Mouse (Mus musculus) myocyte (in vitro differentiated cells): Measurements from ENCODE around the gene Tshz3. TPM values are rescaled to one million over a fixed set of nuclear protein-coding genes. Genes with fewer than 3 reads are reported as not detected.
A peak's percentile ranks its signal among the peaks of the same experiment; 100 is the strongest.

Experiments
- H3K27me3 ChIP-seq: one replicate; pipeline ENCODE4 v1.6.1; 2011; ENCODE audit not compliant: control insufficient read depth, insufficient read depth, insufficient read length
- H3K36me3 ChIP-seq: one replicate; pipeline ENCODE4 v1.6.1; 2011; ENCODE audit not compliant: control insufficient read depth, insufficient read depth
- H3K4me2 ChIP-seq: one replicate; pipeline ENCODE4 v1.6.1; 2011; ENCODE audit warnings: low read depth, control low read depth
- H3K4me3 ChIP-seq: one replicate; pipeline ENCODE4 v1.5.1; 2011; ENCODE audit warnings: mild to moderate bottlenecking, control low read depth, moderate library complexity
- H3K79me2 ChIP-seq: one replicate; pipeline ENCODE4 v1.6.1; 2011; ENCODE audit not compliant: control insufficient read depth, insufficient read depth
- H3ac ChIP-seq: one replicate; pipeline ENCODE4 v1.6.1; 2011; ENCODE audit not compliant: control insufficient read depth, insufficient read length
- CEBPB ChIP-seq: IDR thresholded peaks from 2 replicates; pipeline ENCODE4 v1.6.1; 2011; ENCODE audit warnings: mild to moderate bottlenecking, moderate library complexity; ENCODE audit not compliant: poor library complexity, insufficient read depth, severe bottlenecking
- E2F4 ChIP-seq: IDR thresholded peaks from one replicate; pipeline ENCODE4 v1.6.1; 2011; ENCODE audit warnings: mild to moderate bottlenecking, control low read depth, moderate library complexity; ENCODE audit not compliant: insufficient read depth
- MAX ChIP-seq: IDR thresholded peaks from one replicate; pipeline ENCODE4 v1.6.1; 2011; ENCODE audit warnings: low read depth, mild to moderate bottlenecking, control low read depth
- MYOD1 ChIP-seq, 3 experiments: IDR thresholded peaks; one replicate each; pipeline ENCODE4 v1.6.1; 2011; ENCODE audit warnings: control low read depth in 2 of 3, low read depth in 2 of 3, mild to moderate bottlenecking in 2 of 3, moderate library complexity in 1 of 3; ENCODE audit not compliant: insufficient read length in 2 of 3, control insufficient read depth in 1 of 3
- MYOG ChIP-seq, 3 experiments: IDR thresholded peaks; one replicate each; pipeline ENCODE4 v1.6.1; 2011; ENCODE audit warnings: control low read depth in 2 of 3, low read depth in 2 of 3, mild to moderate bottlenecking in 2 of 3; ENCODE audit not compliant: insufficient read length in 2 of 3, control insufficient read depth in 1 of 3, insufficient read depth in 1 of 3
- POLR2A ChIP-seq: IDR thresholded peaks from one replicate; pipeline ENCODE4 v1.6.1; 2011; ENCODE audit warnings: low read depth, mild to moderate bottlenecking, control low read depth, moderate library complexity; ENCODE audit not compliant: insufficient read length
- POLR2AphosphoS2 ChIP-seq: IDR thresholded peaks from one replicate; pipeline ENCODE4 v1.6.1; 2011; ENCODE audit warnings: low read depth, control low read depth; ENCODE audit not compliant: insufficient read length
- REST ChIP-seq: IDR thresholded peaks from one replicate; pipeline ENCODE4 v1.6.1; 2011; ENCODE audit warnings: mild to moderate bottlenecking, control low read depth, moderate library complexity; ENCODE audit not compliant: insufficient read depth, insufficient read length
- SRF ChIP-seq: IDR thresholded peaks from one replicate; pipeline ENCODE4 v1.6.1; 2011; ENCODE audit warnings: low read depth; ENCODE audit not compliant: control insufficient read depth, insufficient read length
- TCF12 ChIP-seq: IDR thresholded peaks from one replicate; pipeline ENCODE4 v1.6.1; 2011; ENCODE audit warnings: mild to moderate bottlenecking, control low read depth; ENCODE audit not compliant: poor library complexity, insufficient read depth, severe bottlenecking
- TCF3 ChIP-seq: IDR thresholded peaks from one replicate; pipeline ENCODE4 v1.6.1; 2011; ENCODE audit warnings: low read depth, control low read depth; ENCODE audit not compliant: insufficient read length
- USF1 ChIP-seq: IDR thresholded peaks from one replicate; pipeline ENCODE4 v1.6.1; 2011; ENCODE audit warnings: low read depth, mild to moderate bottlenecking, control low read depth, moderate library complexity
- polyA plus RNA-seq: library from polyadenylated mRNA; unstranded; fragments of >200 nt; fragmentation: generic; extraction: Trizol; gene quantifications from one replicate; pipeline ENCODE4 v1.2.1, GENCODE M21; 2012; ENCODE audit warnings: missing spikeins

The Tshz3 gene
- polyA plus RNA-seq, 1 experiment: 6.5 TPM

DNA sequence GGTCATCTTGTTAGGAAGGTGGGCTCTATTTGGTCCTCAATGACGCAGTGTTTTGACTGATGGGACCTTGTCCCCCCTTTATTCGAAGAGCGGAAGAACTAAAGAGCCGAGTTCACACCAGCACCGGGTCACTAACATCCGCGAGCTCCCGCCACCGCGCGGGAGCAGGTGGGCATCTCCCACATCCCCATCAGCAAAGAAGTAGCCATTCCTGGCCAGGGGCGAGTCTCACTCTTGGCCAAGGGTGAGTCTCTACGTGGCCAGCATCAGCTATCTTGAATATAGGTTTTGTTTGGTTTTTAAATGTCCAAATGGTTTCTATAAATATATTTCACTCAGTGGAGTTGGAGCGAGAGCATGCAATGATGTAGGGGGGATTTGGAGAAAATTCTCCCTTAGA is 6.3 kb upstream of the Tshz3 start:
- TF ChIP-seq TCF3 (no peak), MAX (no peak), POLR2A (no peak), REST (no peak)
- H3K27me3 ChIP-seq: no peaks in the 10 kb centered on the region
- no peak overlapping the region for H3ac ChIP-seq
- H3K36me3 ChIP-seq: no peaks in the 10 kb centered on the region
- no peak overlapping the region for H3K4me3 ChIP-seq
- peaks cover 44% of the 10 kb centered on the region for H3K79me2 ChIP-seq
- peak overlapping the region; percentile 62 for H3K4me2 ChIP-seq

GRCm38 (mm10) chr7:36692381-36692780 is 5.5 kb upstream of the Tshz3 start:
- H3K79me2 ChIP-seq: peaks cover 44% of the 10 kb centered on the region
- H3ac ChIP-seq: no peak overlapping the region
- peak overlapping the region; percentile 62 for H3K4me2 ChIP-seq
- TF ChIP-seq MYOD1 (IDR thresholded peaks at IDR 0.05; ENCODE audit: control insufficient read depth in 1 of 3, insufficient read length in 2 of 3, low read depth in 2 of 3): no peak
- TF ChIP-seq E2F4: no peak
- no peak for TF ChIP-seq POLR2A
- no peak for TF ChIP-seq TCF12
- TF ChIP-seq REST: no peak
- no peak for TF ChIP-seq CEBPB
- no peak for TF ChIP-seq SRF
- no peak for TF ChIP-seq POLR2AphosphoS2
- no peak for TF ChIP-seq TCF3
- no peak for TF ChIP-seq USF1
- TF ChIP-seq MYOG (IDR thresholded peaks at IDR 0.05; ENCODE audit: control insufficient read depth in 1 of 3, insufficient read depth in 1 of 3, insufficient read length in 2 of 3, low read depth in 2 of 3): no peak
- TF ChIP-seq MAX: no peak
- H3K36me3 ChIP-seq: no peaks in the 10 kb centered on the region
- no peak overlapping the region for H3K4me3 ChIP-seq
- H3K27me3 ChIP-seq: no peaks in the 10 kb centered on the region

DNA sequence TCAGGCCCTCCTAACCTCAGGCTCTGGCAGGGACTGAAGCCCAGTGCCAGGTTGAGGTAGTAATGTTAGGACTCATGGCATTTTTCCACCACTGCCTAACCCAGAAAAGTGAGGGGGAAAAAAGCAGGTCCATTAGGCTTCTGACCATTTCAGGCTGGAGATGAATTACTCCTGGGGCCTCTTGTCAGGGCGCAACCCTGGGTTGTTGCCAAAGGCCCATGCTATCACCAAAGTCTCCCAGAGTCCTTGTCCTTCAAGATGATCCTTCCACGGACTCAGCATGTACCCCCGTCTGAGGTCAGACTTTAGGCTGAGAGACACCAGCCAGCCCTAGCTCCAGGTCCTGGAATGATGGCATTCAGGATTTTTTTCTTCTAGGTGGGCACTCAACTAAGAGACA is 4.8 kb upstream of the Tshz3 start:
- Histone ChIP-seq H3K4me2 (peak overlapping the region; percentile 62), H3K36me3 (no peaks in the 10 kb centered on the region), H3K27me3 (no peaks in the 10 kb centered on the region), H3K79me2 (peaks cover 44% of the 10 kb centered on the region), H3K4me3 (no peak overlapping the region), H3ac (no peak overlapping the region)
- no peak for TF ChIP-seq E2F4
- TF ChIP-seq POLR2AphosphoS2: no peak
- no peak for TF ChIP-seq MYOG (IDR thresholded peaks at IDR 0.05; ENCODE audit: control insufficient read depth in 1 of 3, insufficient read depth in 1 of 3, insufficient read length in 2 of 3, low read depth in 2 of 3)
- TF ChIP-seq REST: no peak
- TF ChIP-seq CEBPB: no peak
- no peak for TF ChIP-seq MYOD1 (IDR thresholded peaks at IDR 0.05; ENCODE audit: control insufficient read depth in 1 of 3, insufficient read length in 2 of 3, low read depth in 2 of 3)
- TF ChIP-seq MAX: no peak
- no peak for TF ChIP-seq TCF3
- TF ChIP-seq POLR2A: no peak
- TF ChIP-seq TCF12: no peak

- Histone ChIP-seq H3K27me3 (no peaks in the 10 kb centered on the region), H3K4me2 (peak overlapping the region; percentile 69), H3K79me2 (peaks cover 57% of the 10 kb centered on the region), H3K4me3 (peak overlapping the region; percentile 77), H3ac (peak overlapping the region; percentile 56), H3K36me3 (no peaks in the 10 kb centered on the region)
- TF ChIP-seq REST: no peak
- no peak for TF ChIP-seq MAX
- no peak for TF ChIP-seq MYOG (IDR thresholded peaks at IDR 0.05; ENCODE audit: control insufficient read depth in 1 of 3, insufficient read depth in 1 of 3, insufficient read length in 2 of 3, low read depth in 2 of 3)
- TF ChIP-seq SRF: no peak
Measured at GRCm38 (mm10) chr7:36694642-36695191, 3.2 kb upstream of the Tshz3 start.

- Histone ChIP-seq H3K4me2 (peak overlapping the region; percentile 69), H3K27me3 (no peaks in the 10 kb centered on the region), H3K36me3 (no peaks in the 10 kb centered on the region), H3ac (peak overlapping the region; percentile 56), H3K79me2 (peaks cover 63% of the 10 kb centered on the region), H3K4me3 (peak overlapping the region; percentile 77)
- TF ChIP-seq SRF: no peak
- peak; percentile 59 for TF ChIP-seq POLR2AphosphoS2
- peak; percentile 61 for TF ChIP-seq POLR2A
- no peak for TF ChIP-seq CEBPB
- no peak for TF ChIP-seq REST
- TF ChIP-seq TCF3: no peak
- no peak for TF ChIP-seq USF1
- TF ChIP-seq MYOG (IDR thresholded peaks at IDR 0.05; ENCODE audit: control insufficient read depth in 1 of 3, insufficient read depth in 1 of 3, insufficient read length in 2 of 3, low read depth in 2 of 3): peak in 2 of 3 experiments; percentile 55 to 68
- TF ChIP-seq E2F4: no peak
- no peak for TF ChIP-seq TCF12
- peak in 2 of 3 experiments; percentile 59 to 71 for TF ChIP-seq MYOD1 (IDR thresholded peaks at IDR 0.05; ENCODE audit: control insufficient read depth in 1 of 3, insufficient read length in 2 of 3, low read depth in 2 of 3)
- no peak for TF ChIP-seq MAX
Measured at GRCm38 (mm10) chr7:36695276-36695675, 2.6 kb upstream of the Tshz3 start.
